Mouse (Mus musculus): ENCODE measurements around the gene Col5a3. TPM values are rescaled to one million over a fixed set of nuclear protein-coding genes. Genes with fewer than 3 reads are reported as not detected.
A peak's percentile ranks its signal among the peaks of the same experiment; 100 is the strongest.

The Col5a3 gene
- polyA plus RNA-seq, 1 experiment from 2014 or later = 0.13 TPM

- 16% methylated on average over 19 of the region's 19 CpGs for WGBS
- peaks cover 3% of the 10 kb centered on the region for H3K4me1 ChIP-seq
- H3K9me3 ChIP-seq (replicated peaks) = no peaks in the 10 kb centered on the region
- peak; percentile 98 for DNase-seq (ENCODE audit: low spot score)
- H3K27ac ChIP-seq = peak overlapping the region; percentile 56
- peaks cover 18% of the 10 kb centered on the region for H3K27me3 ChIP-seq (ENCODE audit: low read depth, poor library complexity, severe bottlenecking)
- peak overlapping the region; percentile 21; the same call in 1 of the 2 replicates for H3K4me3 ChIP-seq
- no peaks in the 10 kb centered on the region for H3K36me3 ChIP-seq
Observed at GRCm38 (mm10) chr9:20830901-20831643, 16.2 kb upstream of the Col5a3 start.

DNA sequence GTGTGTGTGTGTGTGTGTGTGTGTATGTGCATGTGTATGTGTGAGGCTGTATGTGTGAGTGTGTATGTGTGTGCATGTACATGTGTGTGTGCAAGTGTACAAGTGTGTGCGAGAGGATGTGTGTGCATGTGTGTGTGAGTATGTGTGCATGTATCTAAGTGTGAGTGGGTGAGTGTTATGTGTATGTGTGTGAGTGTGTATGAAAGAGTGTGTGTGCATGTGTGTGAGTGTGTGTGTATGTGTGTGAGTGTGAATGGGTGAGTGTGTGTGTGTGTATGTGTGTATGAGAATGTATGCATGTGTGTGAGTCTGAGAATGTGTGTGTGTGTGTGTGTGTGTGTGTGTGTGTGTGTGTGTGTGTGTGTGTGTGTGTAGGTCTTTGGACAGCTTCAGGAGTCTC is 13.3 kb upstream of the Col5a3 start:
- Histone ChIP-seq H3K4me3 (no peak overlapping the region), H3K27me3 (ENCODE audit: low read depth, poor library complexity, severe bottlenecking) (peaks cover 14% of the 10 kb centered on the region), H3K9me3 (replicated peaks) (no peaks in the 10 kb centered on the region), H3K4me1 (peaks cover 3% of the 10 kb centered on the region), H3K36me3 (no peaks in the 10 kb centered on the region), H3K27ac (no peak overlapping the region)
- DNase-seq (ENCODE audit: low spot score) = no peak
- 84% methylated on average over 1 of the region's 1 CpGs for WGBS

DNA sequence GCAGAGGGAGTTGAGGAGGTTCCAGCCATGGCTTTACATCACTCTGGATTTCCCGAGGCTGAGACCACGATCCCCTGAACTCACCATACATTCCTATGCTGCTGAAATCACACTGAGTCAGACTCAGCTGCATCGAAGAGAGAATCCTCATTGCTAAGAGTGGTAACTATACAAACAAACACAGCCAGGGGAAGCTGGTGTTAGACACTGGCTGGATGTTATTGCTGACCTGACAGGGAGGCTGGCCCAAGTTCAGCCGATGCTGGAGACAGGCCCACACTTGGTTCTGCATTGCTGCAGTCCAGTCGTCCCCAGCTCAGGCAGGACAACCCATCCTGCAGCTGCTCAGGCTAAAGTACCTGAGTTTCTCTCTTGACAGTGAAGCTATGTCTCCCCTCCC is 10.9 kb upstream of the Col5a3 start:
- Histone ChIP-seq H3K27me3 (ENCODE audit: low read depth, poor library complexity, severe bottlenecking) (peaks cover 13% of the 10 kb centered on the region), H3K4me3 (no peak overlapping the region), H3K36me3 (no peaks in the 10 kb centered on the region), H3K4me1 (peaks cover 1% of the 10 kb centered on the region), H3K9me3 (replicated peaks) (no peaks in the 10 kb centered on the region), H3K27ac (no peak overlapping the region)
- 77% methylated on average over 5 of the region's 5 CpGs for WGBS
- DNase-seq (ENCODE audit: low spot score) = no peak

- H3K4me1 ChIP-seq = no peaks in the 10 kb centered on the region
- H3K9me3 ChIP-seq (replicated peaks) = no peaks in the 10 kb centered on the region
- 85% methylated on average over 3 of the region's 3 CpGs for WGBS
- H3K27ac ChIP-seq = no peak overlapping the region
- H3K36me3 ChIP-seq = no peaks in the 10 kb centered on the region
- DNase-seq (ENCODE audit: low spot score) = no peak
- H3K27me3 ChIP-seq (ENCODE audit: low read depth, poor library complexity, severe bottlenecking) = no peaks in the 10 kb centered on the region
- no peak overlapping the region for H3K4me3 ChIP-seq
Observed at GRCm38 (mm10) chr9:20822821-20823220, 8.0 kb upstream of the Col5a3 start.

DNA sequence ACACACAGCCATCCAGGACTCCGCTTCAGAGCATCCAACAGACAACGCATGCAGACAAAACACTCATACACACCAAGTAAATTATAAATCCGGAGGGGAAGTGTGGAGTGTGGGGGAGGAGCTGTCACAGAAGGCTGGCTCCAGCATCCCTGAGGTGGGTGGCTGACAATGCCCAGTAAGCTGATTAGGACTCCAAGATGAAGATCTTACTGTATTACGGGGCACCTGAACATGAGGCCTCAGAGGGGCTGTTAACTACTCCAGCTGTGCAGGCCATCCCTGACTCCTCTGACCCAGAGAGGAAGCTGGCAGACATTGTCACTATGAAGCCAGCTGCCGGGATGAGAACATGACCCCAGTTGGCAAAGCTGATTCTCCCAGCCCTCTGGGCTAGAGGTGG is 5.1 kb upstream of the Col5a3 start:
- Histone ChIP-seq H3K4me3 (no peak overlapping the region), H3K27me3 (ENCODE audit: low read depth, poor library complexity, severe bottlenecking) (peaks cover 7% of the 10 kb centered on the region; the same call in 1 of the 2 replicates), H3K4me1 (peaks cover 2% of the 10 kb centered on the region), H3K9me3 (replicated peaks) (no peaks in the 10 kb centered on the region), H3K27ac (no peak overlapping the region), H3K36me3 (no peaks in the 10 kb centered on the region)
- 81% methylated on average over 5 of the region's 5 CpGs for WGBS
- DNase-seq (ENCODE audit: low spot score) = no peak

GRCm38 (mm10) chr9:20818236-20818635 is 3.4 kb upstream of the Col5a3 start, which contains the start of gene Rdh8:
TSS of gene Rdh8 (plus strand) at chr9:20818503.
- Histone ChIP-seq H3K27ac (no peak within 1 kb of the TSS), H3K4me1 (peaks cover 8% of the 10 kb centered on the region), H3K36me3 (no peaks in the 10 kb centered on the region), H3K27me3 (ENCODE audit: low read depth, poor library complexity, severe bottlenecking) (peaks cover 18% of the 10 kb centered on the region), H3K9me3 (replicated peaks) (no peaks in the 10 kb centered on the region), H3K4me3 (no peak within 1 kb of the TSS)
- no peak for DNase-seq (ENCODE audit: low spot score)
- WGBS = 77% methylated on average over 6 of the region's 6 CpGs

- peaks cover 25% of the 10 kb centered on the region for H3K27me3 ChIP-seq (ENCODE audit: low read depth, poor library complexity, severe bottlenecking)
- H3K4me3 ChIP-seq = no peak overlapping the region
- no peaks in the 10 kb centered on the region for H3K36me3 ChIP-seq
- 17% methylated on average over 19 of the region's 19 CpGs for WGBS
- DNase-seq (ENCODE audit: low spot score) = peak; percentile 84
- peaks cover 13% of the 10 kb centered on the region for H3K4me1 ChIP-seq
- no peak overlapping the region for H3K27ac ChIP-seq
- H3K9me3 ChIP-seq (replicated peaks) = no peaks in the 10 kb centered on the region
Observed at GRCm38 (mm10) chr9:20812537-20813271, 2.2 kb downstream of the Col5a3 start.

DNA sequence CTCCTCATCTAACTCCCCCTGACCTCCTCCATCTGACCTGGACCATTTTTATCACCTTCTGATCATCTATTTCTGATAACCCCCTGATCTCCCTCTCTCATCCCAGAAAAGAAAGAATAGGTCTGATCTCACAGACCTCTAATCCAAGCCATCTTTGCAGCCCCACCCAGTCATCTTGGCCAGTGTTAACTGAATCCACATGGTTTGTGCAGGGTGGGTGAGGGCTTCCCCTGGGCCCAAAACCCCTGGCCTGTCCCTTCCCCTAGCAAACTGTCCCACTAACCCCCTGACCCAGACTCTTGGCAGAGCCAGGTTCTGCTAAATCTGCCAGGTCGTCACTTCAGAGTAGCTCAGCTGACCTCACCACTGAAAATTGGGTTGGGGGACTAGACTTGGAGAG is 4.1 kb downstream of the Col5a3 start:
- Histone ChIP-seq H3K27me3 (ENCODE audit: low read depth, poor library complexity, severe bottlenecking) (peaks cover 18% of the 10 kb centered on the region; the same call in 1 of the 2 replicates), H3K4me3 (no peak overlapping the region), H3K27ac (no peak overlapping the region), H3K36me3 (no peaks in the 10 kb centered on the region), H3K4me1 (peaks cover 13% of the 10 kb centered on the region), H3K9me3 (replicated peaks) (no peaks in the 10 kb centered on the region)
- DNase-seq (ENCODE audit: low spot score) = no peak
- WGBS = 63% methylated on average over 1 of the region's 1 CpGs

GRCm38 (mm10) chr9:20810271-20810670 is 4.6 kb downstream of the Col5a3 start:
- Histone ChIP-seq H3K36me3 (no peaks in the 10 kb centered on the region), H3K27ac (no peak overlapping the region)

GRCm38 (mm10) chr9:20805706-20806105 is 9.2 kb downstream of the Col5a3 start:
- Histone ChIP-seq H3K9me3 (replicated peaks) (peaks cover 4% of the 10 kb centered on the region; the same call in 1 of the 2 replicates), H3K27ac (no peak overlapping the region), H3K4me3 (no peak overlapping the region), H3K4me1 (no peaks in the 10 kb centered on the region), H3K36me3 (no peaks in the 10 kb centered on the region), H3K27me3 (ENCODE audit: low read depth, poor library complexity, severe bottlenecking) (no peaks in the 10 kb centered on the region)
- WGBS = 52% methylated on average over 5 of the region's 5 CpGs
- DNase-seq (ENCODE audit: low spot score) = no peak

More at GRCm38 (mm10) chr9:20810271-20810670, 4.6 kb downstream of the Col5a3 start:
- no peaks in the 10 kb centered on the region for H3K9me3 ChIP-seq (replicated peaks)
- peaks cover 13% of the 10 kb centered on the region for H3K4me1 ChIP-seq
- no peak for DNase-seq (ENCODE audit: low spot score)
- peaks cover 18% of the 10 kb centered on the region; the same call in 1 of the 2 replicates for H3K27me3 ChIP-seq (ENCODE audit: low read depth, poor library complexity, severe bottlenecking)
- 44% methylated on average over 4 of the region's 4 CpGs for WGBS
- no peak overlapping the region for H3K4me3 ChIP-seq

- Histone ChIP-seq H3K4me1 (no peaks in the 10 kb centered on the region), H3K36me3 (no peaks in the 10 kb centered on the region), H3K9me3 (replicated peaks) (peaks cover 4% of the 10 kb centered on the region; the same call in 1 of the 2 replicates), H3K4me3 (no peak overlapping the region), H3K27ac (no peak overlapping the region), H3K27me3 (ENCODE audit: low read depth, poor library complexity, severe bottlenecking) (no peaks in the 10 kb centered on the region)
- 90% methylated on average over 3 of the region's 3 CpGs for WGBS
- no peak for DNase-seq (ENCODE audit: low spot score)
Observed at GRCm38 (mm10) chr9:20805159-20805495, 9.7 kb downstream of the Col5a3 start.

GRCm38 (mm10) chr9:20804266-20805158 is 10.4 kb downstream of the Col5a3 start:
- Histone ChIP-seq H3K9me3 (replicated peaks) (peaks cover 4% of the 10 kb centered on the region; the same call in 1 of the 2 replicates), H3K36me3 (no peaks in the 10 kb centered on the region), H3K4me3 (no peak overlapping the region), H3K4me1 (no peaks in the 10 kb centered on the region), H3K27ac (no peak overlapping the region), H3K27me3 (ENCODE audit: low read depth, poor library complexity, severe bottlenecking) (no peaks in the 10 kb centered on the region)
- 80% methylated on average over 13 of the region's 13 CpGs for WGBS
- DNase-seq (ENCODE audit: low spot score) = peak; percentile 39
